Mouse (Mus musculus) embryonic fibroblast, embryonic 13.5 days (primary cell): ENCODE data around the gene Pam16.
A peak's percentile ranks its signal among the peaks of the same experiment; 100 is the strongest.

Experiments
- CTCF ChIP-seq: IDR thresholded peaks from 2 replicates; pipeline ENCODE4 v1.5.1; 2011; ENCODE audit warnings: mild to moderate bottlenecking, control low read depth, low read length, moderate library complexity, borderline replicate concordance; ENCODE audit not compliant: insufficient read depth
- POLR2A ChIP-seq: IDR thresholded peaks from 2 replicates; pipeline ENCODE4 v1.6.1; 2011; ENCODE audit warnings: low read depth, mild to moderate bottlenecking, control low read depth, low read length, moderate library complexity

DNA sequence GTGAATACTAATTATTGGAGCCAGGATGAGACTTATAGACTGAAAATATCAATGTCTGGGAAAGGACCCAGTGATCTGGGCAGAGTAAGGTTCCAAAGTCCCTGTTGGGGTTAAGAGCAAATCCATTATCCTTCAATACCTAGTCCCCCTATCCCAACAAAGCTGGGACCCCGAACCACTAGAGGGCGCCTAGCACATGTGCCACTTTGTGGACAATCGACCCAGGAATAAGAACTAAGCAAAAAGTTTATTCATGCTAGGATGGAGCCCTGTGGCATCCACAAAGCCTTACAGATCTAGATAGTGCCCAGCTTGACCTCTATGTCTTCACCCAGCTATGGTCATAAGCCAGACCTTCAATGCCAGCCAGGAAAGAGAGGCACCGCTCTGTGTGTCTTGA, 56.9 kb downstream of the Pam16 start:
- peak; percentile 74 for TF ChIP-seq CTCF
- no peak for TF ChIP-seq POLR2A
